Mouse (Mus musculus) lung, embryonic 14.5 days (tissue): Measurements from ENCODE around the gene 1700029I15Rik. TPM values are rescaled to one million over a fixed set of nuclear protein-coding genes. Genes with fewer than 3 reads are reported as not detected.
"Not testable (repeated sequence)": the region's sequence is repeated elsewhere in the genome, so short reads cannot be mapped to it uniquely, and the experiment has no call there.

Experiments used
- ATAC-seq: fragments of 200-750 bp; cut with Nextera tagmentation; 2 replicates; pipeline ENCODE4 v1.8.0; 2017; ENCODE audit warnings: mild to moderate bottlenecking, moderate TSS enrichment, moderate library complexity; ENCODE audit not compliant: insufficient read depth
- DNase-seq: peaks from one replicate; pipeline ENCODE4 v3.0.0-alpha.2; 2015
- H3K27ac ChIP-seq: fragments of 300-500 bp; sonication (generic); 2 replicates; pipeline ENCODE4 v1.5.1; 2014; ENCODE audit warnings: low read depth, mild to moderate bottlenecking, moderate library complexity
- H3K27me3 ChIP-seq: fragments of 300-500 bp; sonication (generic); 2 replicates; pipeline ENCODE4 v1.6.1; 2014; ENCODE audit warnings: low read length, control low read depth; ENCODE audit not compliant: insufficient read depth
- H3K36me3 ChIP-seq: fragments of 300-500 bp; sonication (generic); 2 replicates; pipeline ENCODE4 v1.6.1; 2014; ENCODE audit warnings: control low read depth; ENCODE audit not compliant: insufficient read depth
- H3K4me1 ChIP-seq: fragments of 300-500 bp; sonication (generic); 2 replicates; pipeline ENCODE4 v1.6.1; 2014; ENCODE audit warnings: antibody characterized with exemption, control low read depth; ENCODE audit not compliant: insufficient read depth
- H3K4me2 ChIP-seq: fragments of 300-500 bp; sonication (generic); 2 replicates; pipeline ENCODE4 v1.6.1; 2014; ENCODE audit warnings: mild to moderate bottlenecking
- H3K4me3 ChIP-seq: fragments of 300-500 bp; sonication (generic); 2 replicates; pipeline ENCODE4 v1.5.1; 2014; ENCODE audit warnings: low read depth, low read length
- H3K9ac ChIP-seq: fragments of 300-500 bp; sonication (generic); 2 replicates; pipeline ENCODE4 v1.6.1; 2014
- H3K9me3 ChIP-seq: fragments of 300-500 bp; sonication (generic); 2 replicates; pipeline ENCODE4 v1.6.1; 2016; ENCODE audit warnings: low read depth, low read length, control low read depth
- CTCF ChIP-seq: IDR thresholded peaks from 2 replicates; pipeline ENCODE4 v1.5.1; 2016; ENCODE audit warnings: antibody characterized with exemption, low read depth
- WGBS: fragments of 180-500 bp; shearing (Covaris S2); extraction: QIAGEN DNeasy Blood & Tissue Kit; methylation state at CpG from one replicate; pipeline ENCODE4 v1.1.7; 2014; 5-methylcytosine and 5-hydroxymethylcytosine counted together
- polyA plus RNA-seq: library from polyadenylated mRNA; unstranded; fragments of >200 nt; fragmentation: Nextera tagmentation; extraction: Ambion mirVana; gene quantifications from 2 replicates; pipeline ENCODE4 v1.2.1, GENCODE M21; 2014

The 1700029I15Rik gene
- polyA plus RNA-seq, 1 experiment from 2014 or later: 1.1 TPM

- Histone ChIP-seq H3K27ac (no peak overlapping the region), H3K4me3 (no peak overlapping the region), H3K9ac (no peak overlapping the region), H3K4me1 (peaks cover 10% of the 10 kb centered on the region; the same call in 1 of the 2 replicates), H3K27me3 (peaks cover 2% of the 10 kb centered on the region; the same call in 1 of the 2 replicates), H3K36me3 (no peaks in the 10 kb centered on the region), H3K9me3 (no peaks in the 10 kb centered on the region), H3K4me2 (no peak overlapping the region)
- no peak for DNase-seq
- 76% methylated on average over 3 of the region's 3 CpGs for WGBS
- no peak for ATAC-seq
- no peak for TF ChIP-seq CTCF
Measured at GRCm38 (mm10) chr2:92395535-92395934, 13.2 kb downstream of the 1700029I15Rik start.

DNA sequence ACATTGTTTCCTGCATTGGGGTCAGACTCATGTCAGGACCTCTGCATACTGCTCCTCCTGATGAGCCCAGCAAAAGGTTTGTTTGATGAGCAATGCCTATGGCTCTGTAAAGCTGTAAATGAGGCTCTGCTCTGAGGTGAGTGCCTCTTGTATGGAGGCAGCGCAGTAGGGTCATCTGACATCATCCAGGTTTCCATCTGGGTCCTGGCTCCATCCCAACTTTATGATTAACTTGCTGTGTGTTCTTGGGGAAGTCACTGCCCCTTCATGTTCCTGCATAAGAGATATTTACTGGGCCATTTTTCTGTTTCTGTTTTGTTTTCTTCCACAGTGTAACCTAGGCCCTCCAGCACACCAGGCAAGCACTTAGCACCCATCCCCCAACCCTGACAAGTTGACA is 15.1 kb downstream of the 1700029I15Rik start:
- ATAC-seq (no peak), DNase-seq (no peak)
- 57% methylated on average over 1 of the region's 1 CpGs for WGBS
- H3K27me3 ChIP-seq: peaks cover 6% of the 10 kb centered on the region; the same call in 1 of the 2 replicates
- no peak overlapping the region for H3K4me2 ChIP-seq
- no peak for TF ChIP-seq CTCF
- H3K9me3 ChIP-seq: no peaks in the 10 kb centered on the region
- H3K27ac ChIP-seq: no peak overlapping the region
- H3K4me3 ChIP-seq: no peak overlapping the region
- no peak overlapping the region for H3K9ac ChIP-seq
- H3K4me1 ChIP-seq: 0 out of 2 replicates have a peak, but pooled peaks cover 5% of the 10 kb centered on the region
- H3K36me3 ChIP-seq: no peaks in the 10 kb centered on the region

GRCm38 (mm10) chr2:92399877-92400276 is 17.5 kb downstream of the 1700029I15Rik start:
- H3K27ac ChIP-seq, H3K36me3 ChIP-seq, ATAC-seq, DNase-seq, H3K9ac ChIP-seq, H3K9me3 ChIP-seq, H3K4me1 ChIP-seq, H3K4me2 ChIP-seq, H3K27me3 ChIP-seq, H3K4me3 ChIP-seq: not testable (repeated sequence)
- 67% methylated on average over 4 of the region's 4 CpGs for WGBS

GRCm38 (mm10) chr2:92400682-92401081 is 18.3 kb downstream of the 1700029I15Rik start:
- no peak for DNase-seq
- no peaks in the 10 kb centered on the region for H3K9me3 ChIP-seq
- WGBS: 3% methylated on average over 21 of the region's 22 CpGs
- peak overlapping the region; percentile 62 for H3K9ac ChIP-seq
- no peak overlapping the region for H3K27ac ChIP-seq
- H3K4me2 ChIP-seq: peak overlapping the region; percentile 92
- 0 out of 2 replicates have a peak, but pooled peaks cover 2% of the 10 kb centered on the region for H3K4me1 ChIP-seq
- no peak; the same call in 1 of the 2 replicates for ATAC-seq
- TF ChIP-seq CTCF: no peak
- peak overlapping the region; percentile 57 for H3K4me3 ChIP-seq
- H3K36me3 ChIP-seq: peaks cover 13% of the 10 kb centered on the region
- H3K27me3 ChIP-seq: peaks cover 6% of the 10 kb centered on the region; the same call in 1 of the 2 replicates

GRCm38 (mm10) chr2:92401091-92401561 is 18.8 kb downstream of the 1700029I15Rik start, which contains the start of gene Mapk8ip1:
Gene Mapk8ip1 (minus strand): TSS chr2:92401263.
- Histone ChIP-seq H3K36me3 (peaks cover 17% of the 10 kb centered on the region), H3K4me3 (peak within 1 kb of the TSS; percentile 57), H3K27me3 (peaks cover 6% of the 10 kb centered on the region; the same call in 1 of the 2 replicates), H3K9ac (peak within 1 kb of the TSS; percentile 62), H3K9me3 (no peaks in the 10 kb centered on the region), H3K27ac (no peak within 1 kb of the TSS), H3K4me1 (0 out of 2 replicates have a peak, but pooled peaks cover 2% of the 10 kb centered on the region), H3K4me2 (peak within 1 kb of the TSS; percentile 92)
- WGBS: 3% methylated on average over 37 of the region's 59 CpGs
- DNase-seq (peak; percentile 76), ATAC-seq (peak; percentile 76)
- no peak for TF ChIP-seq CTCF

DNA sequence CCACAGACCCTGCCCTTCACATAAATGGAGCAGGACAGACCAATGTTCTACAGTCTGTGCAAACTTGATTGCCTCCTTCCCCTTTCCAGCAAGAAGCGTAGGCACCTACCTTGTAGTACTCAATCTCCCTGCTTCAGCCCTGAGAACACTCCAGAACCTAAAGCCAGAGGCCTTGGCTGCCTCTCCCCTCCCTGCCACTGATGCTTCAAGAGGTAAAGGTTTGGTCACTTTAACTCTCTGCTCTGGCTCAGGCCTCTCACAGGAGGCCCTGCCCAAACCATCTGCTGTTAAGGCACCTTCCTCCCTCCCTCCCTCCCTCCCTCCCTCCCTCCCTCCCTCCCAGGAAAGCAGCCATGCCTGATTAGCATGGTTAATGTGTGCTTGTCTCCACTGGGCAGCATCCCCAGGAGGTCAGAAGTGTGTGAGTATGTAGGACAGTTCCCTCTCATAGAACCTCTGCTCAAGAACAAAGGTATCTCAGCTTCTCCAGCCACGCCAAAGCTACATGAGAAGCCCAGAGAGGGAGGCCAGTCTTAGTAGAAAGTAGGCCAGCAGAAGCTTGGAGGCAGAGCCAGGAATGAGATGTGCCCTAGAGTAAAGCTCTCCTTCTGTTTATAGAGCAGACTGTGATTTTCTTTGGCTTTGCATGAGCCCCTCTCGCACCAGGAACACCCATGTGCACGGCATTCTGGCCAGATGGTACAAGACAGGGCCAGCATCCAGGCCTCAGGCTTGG is 20.4 kb downstream of the 1700029I15Rik start:
- Histone ChIP-seq H3K36me3 (peaks cover 29% of the 10 kb centered on the region), H3K9ac (no peak overlapping the region), H3K9me3 (no peaks in the 10 kb centered on the region), H3K27me3 (peaks cover 6% of the 10 kb centered on the region; the same call in 1 of the 2 replicates), H3K4me2 (no peak overlapping the region), H3K27ac (no peak overlapping the region), H3K4me1 (0 out of 2 replicates have a peak, but pooled peaks cover 2% of the 10 kb centered on the region), H3K4me3 (no peak overlapping the region)
- no peak for TF ChIP-seq CTCF
- DNase-seq (no peak), ATAC-seq (no peak)
- WGBS: 68% methylated on average over 4 of the region's 4 CpGs

- DNase-seq (no peak), ATAC-seq (no peak)
- no peak for TF ChIP-seq CTCF
- Histone ChIP-seq H3K4me1 (0 out of 2 replicates have a peak, but pooled peaks cover 2% of the 10 kb centered on the region), H3K9me3 (no peaks in the 10 kb centered on the region), H3K36me3 (peaks cover 40% of the 10 kb centered on the region), H3K4me2 (no peak overlapping the region), H3K27ac (no peak overlapping the region), H3K4me3 (no peak overlapping the region), H3K27me3 (peaks cover 6% of the 10 kb centered on the region; the same call in 1 of the 2 replicates), H3K9ac (no peak overlapping the region)
- 88% methylated on average over 5 of the region's 5 CpGs for WGBS
Measured at GRCm38 (mm10) chr2:92403776-92404319, 21.5 kb downstream of the 1700029I15Rik start.
